Mouse (Mus musculus) liver, adult 2 months (tissue): Measurements from ENCODE around the gene Nrxn3.

Source experiments
- CTCF ChIP-seq: fragments of 200-500 bp; IDR thresholded peaks from 2 replicates; pipeline ENCODE4 v1.5.1; 2011; ENCODE audit warnings: low read depth, low read length, control low read depth
- POLR2A ChIP-seq: fragments of 200-500 bp; IDR thresholded peaks from 2 replicates; pipeline ENCODE4 v1.6.1; 2011; ENCODE audit warnings: low read length, control low read depth; ENCODE audit not compliant: insufficient read depth; ENCODE audit errors: extremely low read depth

- TF ChIP-seq POLR2A (no peak), CTCF (no peak)
Measured at GRCm38 (mm10) chr12:89953649-89954048, 1231.0 kb downstream of the Nrxn3 start.
